Mouse (Mus musculus) liver, adult 2 months (tissue): ENCODE data around the gene Brsk2. TPM values are rescaled to one million over a fixed set of nuclear protein-coding genes. Genes with fewer than 3 reads are reported as not detected.
A peak's percentile ranks its signal among the peaks of the same experiment; 100 is the strongest.

ENCODE experiments used
- DNase-seq: peaks from one replicate; pipeline ENCODE4 v3.0.0-alpha.2; 2011; ENCODE audit warnings: low read depth, low spot score; ENCODE audit errors: extremely low read depth
- H3K27ac ChIP-seq: fragments of 200-500 bp; replicated peaks from 2 replicates; pipeline ENCODE4 v1.5.1; 2012; ENCODE audit warnings: low read depth, mild to moderate bottlenecking, control low read depth, inconsistent platforms, low read length; ENCODE audit not compliant: insufficient read depth
- H3K27me3 ChIP-seq: fragments of 200-500 bp; 2 replicates; pipeline ENCODE4 v1.6.1; 2012; ENCODE audit warnings: mild to moderate bottlenecking, moderate library complexity, low read length, inconsistent platforms; ENCODE audit not compliant: control insufficient read depth, insufficient read depth
- H3K36me3 ChIP-seq: fragments of 200-500 bp; 2 replicates; pipeline ENCODE4 v1.6.1; 2012; ENCODE audit warnings: low read length, inconsistent platforms; ENCODE audit not compliant: control insufficient read depth, insufficient read depth
- H3K4me1 ChIP-seq: fragments of 200-500 bp; 2 replicates; pipeline ENCODE4 v1.6.1; 2011; ENCODE audit warnings: low read length; ENCODE audit not compliant: control insufficient read depth, insufficient read depth
- H3K4me3 ChIP-seq: fragments of 200-500 bp; 2 replicates; pipeline ENCODE4 v1.5.1; 2011; ENCODE audit warnings: low read depth, mild to moderate bottlenecking, control low read depth, low read length, moderate library complexity; ENCODE audit not compliant: insufficient read depth
- H3K79me2 ChIP-seq: fragments of 200-500 bp; 2 replicates; pipeline ENCODE4 v1.6.1; 2012; ENCODE audit warnings: inconsistent platforms, mild to moderate bottlenecking, low read length, moderate library complexity; ENCODE audit not compliant: control insufficient read depth, insufficient read depth
- H3K9ac ChIP-seq: fragments of 200-500 bp; 2 replicates; pipeline ENCODE4 v1.6.1; 2012; ENCODE audit warnings: low read depth, mild to moderate bottlenecking, control low read depth, inconsistent platforms, low read length
- CTCF ChIP-seq: fragments of 200-500 bp; IDR thresholded peaks from 2 replicates; pipeline ENCODE4 v1.5.1; 2011; ENCODE audit warnings: low read depth, low read length, control low read depth
- POLR2A ChIP-seq: fragments of 200-500 bp; IDR thresholded peaks from 2 replicates; pipeline ENCODE4 v1.6.1; 2011; ENCODE audit warnings: low read length, control low read depth; ENCODE audit not compliant: insufficient read depth; ENCODE audit errors: extremely low read depth
- WGBS: fragments of 180-500 bp; shearing (Covaris S2); methylation state at CpG from one replicate; pipeline ENCODE4 v1.1.7; 2018; 5-methylcytosine and 5-hydroxymethylcytosine counted together
- polyA plus RNA-seq: library from polyadenylated mRNA; depleted of rRNA; stranded (reverse); fragments of >200 nt; gene quantifications from 2 replicates; pipeline ENCODE4 v1.2.3, GENCODE M21; 2012
- total RNA-seq: library from RNA; depleted of rRNA; stranded (reverse); fragments of >200 nt; gene quantifications from 2 replicates; pipeline ENCODE4 v1.2.3, GENCODE M21; 2014

The Brsk2 gene
- total and polyA plus RNA-seq, 2 experiments = 0.09 TPM; not detected in 1

GRCm38 (mm10) chr7:141991183-141991582 lies 41.6 kb downstream of the Brsk2 start:
- Histone ChIP-seq H3K4me3 (no peak overlapping the region), H3K36me3 (no peaks in the 10 kb centered on the region), H3K4me1 (0 out of 2 replicates have a peak, but pooled peaks cover 4% of the 10 kb centered on the region), H3K27ac (no peak overlapping the region), H3K9ac (no peak overlapping the region), H3K79me2 (no peaks in the 10 kb centered on the region), H3K27me3 (no peaks in the 10 kb centered on the region)
- no peak for TF ChIP-seq CTCF
- TF ChIP-seq POLR2A = no peak
- WGBS = 88% methylated on average over 2 of the region's 2 CpGs
- no peak for DNase-seq

DNA sequence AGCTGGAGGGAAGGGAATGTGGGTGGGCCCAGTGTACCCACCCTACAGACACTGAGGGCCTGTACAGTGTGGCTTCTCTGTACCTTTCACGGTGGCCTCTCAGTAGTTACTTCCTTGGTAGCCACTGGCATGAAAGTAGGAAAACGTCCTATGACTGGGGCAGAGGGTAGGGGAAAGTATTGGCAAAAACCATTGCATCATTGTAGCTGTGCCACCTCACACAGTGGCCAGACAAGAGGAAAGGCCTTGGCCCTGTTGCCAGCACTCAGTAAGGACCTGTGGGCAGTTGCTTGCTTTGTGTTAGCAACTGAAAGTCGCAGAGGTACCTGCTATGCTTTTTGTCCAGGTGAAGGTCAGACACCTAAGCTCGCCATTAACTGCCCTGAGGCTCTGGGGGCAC lies 44.6 kb downstream of the Brsk2 start:
- no peaks in the 10 kb centered on the region for H3K36me3 ChIP-seq
- H3K27me3 ChIP-seq = no peaks in the 10 kb centered on the region
- WGBS = 81% methylated on average over 4 of the region's 4 CpGs
- H3K27ac ChIP-seq = no peak overlapping the region
- H3K79me2 ChIP-seq = no peaks in the 10 kb centered on the region
- TF ChIP-seq POLR2A (no peak), CTCF (no peak)
- H3K9ac ChIP-seq = no peak overlapping the region
- no peak overlapping the region for H3K4me3 ChIP-seq
- no peaks in the 10 kb centered on the region for H3K4me1 ChIP-seq
- peak; percentile 54 for DNase-seq

DNA sequence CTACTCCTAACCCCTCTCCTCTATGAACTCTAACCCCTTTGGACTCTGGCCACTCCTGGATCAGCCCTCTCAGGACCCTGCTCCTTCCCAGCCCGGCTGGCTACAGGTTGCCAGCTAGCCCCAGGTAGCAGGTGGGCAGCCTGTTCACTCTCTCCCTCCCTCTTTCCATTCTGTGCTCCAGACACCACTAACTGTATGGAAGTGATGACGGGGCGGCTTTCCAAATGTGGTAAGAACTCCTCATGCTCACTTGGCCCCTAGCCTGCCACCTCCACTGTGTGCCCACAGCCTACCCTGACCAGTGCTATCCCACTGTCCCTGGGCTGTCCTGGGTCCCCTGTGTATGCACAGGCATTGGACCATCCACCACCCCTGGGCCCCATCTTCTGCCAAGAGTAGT lies 51.1 kb downstream of the Brsk2 start:
- Histone ChIP-seq H3K79me2 (no peaks in the 10 kb centered on the region), H3K27me3 (no peaks in the 10 kb centered on the region), H3K4me1 (no peaks in the 10 kb centered on the region), H3K36me3 (no peaks in the 10 kb centered on the region), H3K4me3 (no peak overlapping the region), H3K27ac (no peak overlapping the region), H3K9ac (no peak overlapping the region)
- TF ChIP-seq POLR2A (no peak), CTCF (no peak)
- WGBS = 69% methylated on average over 3 of the region's 3 CpGs
- no peak for DNase-seq

DNA sequence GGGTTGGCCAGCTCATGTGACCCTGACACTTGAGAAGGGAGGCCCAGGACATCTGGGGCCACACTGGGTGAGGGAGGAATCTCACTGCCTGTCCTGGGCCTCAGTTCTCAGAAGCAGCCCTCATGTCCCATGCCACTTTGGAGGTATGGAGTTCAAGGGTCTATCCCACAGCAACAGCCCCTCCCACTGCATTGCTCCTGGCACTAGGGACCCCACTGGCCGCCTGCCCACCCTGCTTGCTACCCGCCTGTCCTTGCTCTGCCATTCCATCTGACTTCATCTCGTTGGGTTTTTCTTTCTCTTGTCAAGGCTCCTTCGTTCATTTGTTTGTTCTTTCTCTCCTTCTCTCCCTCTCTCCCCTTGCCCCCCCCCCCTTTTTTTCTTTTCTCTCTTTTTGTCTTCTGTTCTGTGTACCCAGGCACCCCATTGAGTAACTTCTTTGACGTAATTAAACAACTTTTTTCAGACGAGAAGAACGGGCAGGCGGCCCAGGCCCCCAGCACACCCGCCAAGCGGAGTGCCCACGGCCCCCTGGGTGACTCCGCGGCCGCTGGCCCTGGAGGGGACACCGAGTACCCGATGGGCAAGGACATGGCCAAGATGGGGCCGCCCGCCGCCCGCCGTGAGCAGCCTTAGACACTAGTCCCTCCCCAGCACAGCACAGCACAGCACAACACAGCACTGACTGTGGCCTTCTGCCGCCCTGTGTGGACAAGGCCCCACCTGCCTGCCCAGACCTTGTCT lies 52.2 kb downstream of the Brsk2 start:
- no peaks in the 10 kb centered on the region for H3K79me2 ChIP-seq
- TF ChIP-seq POLR2A = no peak
- TF ChIP-seq CTCF = no peak
- H3K27me3 ChIP-seq = no peaks in the 10 kb centered on the region
- no peak for DNase-seq
- WGBS = 83% methylated on average over 22 of the region's 22 CpGs
- no peak overlapping the region for H3K9ac ChIP-seq
- H3K36me3 ChIP-seq = no peaks in the 10 kb centered on the region
- no peak overlapping the region for H3K4me3 ChIP-seq
- H3K27ac ChIP-seq = no peak overlapping the region
- H3K4me1 ChIP-seq = no peaks in the 10 kb centered on the region

- H3K4me3 ChIP-seq = no peak overlapping the region
- peaks cover 13% of the 10 kb centered on the region for H3K4me1 ChIP-seq
- H3K27me3 ChIP-seq = no peaks in the 10 kb centered on the region
- no peak overlapping the region for H3K9ac ChIP-seq
- 0 out of 2 replicates have a peak, but pooled peaks cover 5% of the 10 kb centered on the region for H3K79me2 ChIP-seq
- peaks cover 28% of the 10 kb centered on the region for H3K36me3 ChIP-seq
- no peak for TF ChIP-seq POLR2A
- TF ChIP-seq CTCF = peak; percentile 69
- peak; percentile 43 for DNase-seq
- H3K27ac ChIP-seq = no peak overlapping the region
- 11% methylated on average over 1 of the region's 1 CpGs for WGBS
Observed at GRCm38 (mm10) chr7:142016562-142016961, 67.0 kb downstream of the Brsk2 start.

GRCm38 (mm10) chr7:142019699-142020098 lies 70.1 kb downstream of the Brsk2 start:
- H3K27ac ChIP-seq = no peak overlapping the region
- no peak for DNase-seq
- TF ChIP-seq CTCF = peak; percentile 6; the same call in 1 of the 2 replicates
- no peak for TF ChIP-seq POLR2A
- WGBS = 59% methylated on average over 2 of the region's 2 CpGs
- H3K27me3 ChIP-seq = no peaks in the 10 kb centered on the region
- no peak overlapping the region for H3K4me3 ChIP-seq
- H3K79me2 ChIP-seq = peaks cover 14% of the 10 kb centered on the region; the same call in 1 of the 2 replicates
- peaks cover 3% of the 10 kb centered on the region for H3K36me3 ChIP-seq
- peaks cover 18% of the 10 kb centered on the region for H3K4me1 ChIP-seq
- H3K9ac ChIP-seq = no peak overlapping the region
